Mouse (Mus musculus): ENCODE results near the gene Med21. TPM values are rescaled to one million over a fixed set of nuclear protein-coding genes. Genes with fewer than 3 reads are reported as not detected.

The Med21 gene
- polyA plus RNA-seq (2015; fragmentation: Nextera tagmentation; extraction: Ambion mirVana), result 144 and 153 TPM in 2 replicates

GRCm38 (mm10) chr6:146642276-146643183 is at the start of gene Med21, which contains the start of gene Tm7sf3:
TSS of gene Med21 (plus strand) at chr6:146642547.
TSS of gene Tm7sf3 (minus strand) at chr6:146642824.
- H3K4me3 ChIP-seq (replicated peaks; ENCODE audit: low read depth, low read length), result peak within 1 kb of the TSS; percentile 86
- TF ChIP-seq CTCF (IDR thresholded peaks at IDR 0.05; ENCODE audit: low read depth), result peak; percentile 35; the same call in 1 of the 2 replicates
- H3K4me1 ChIP-seq (replicated peaks; ENCODE audit: insufficient read depth, low read length), result peaks cover 3% of the 10 kb centered on the region; the same call in 1 of the 2 replicates
- no peaks in the 10 kb centered on the region for H3K27me3 ChIP-seq (ENCODE audit: insufficient read depth, low read length)
- peak within 1 kb of the TSS; percentile 94 for H3K9ac ChIP-seq (ENCODE audit: low read depth, low read length)
- H3K27ac ChIP-seq, result peak within 1 kb of the TSS; percentile 96
- ATAC-seq (replicated peaks; ENCODE audit: low FRiP score, low read depth), result peak; percentile 95
- H3K4me2 ChIP-seq (ENCODE audit: low read length), result peak within 1 kb of the TSS; percentile 85
- no peaks in the 10 kb centered on the region for H3K9me3 ChIP-seq (replicated peaks; ENCODE audit: low read length)
- DNase-seq (ENCODE audit: low spot score), result peak; percentile 99
- WGBS, result 1% methylated on average over 58 of the region's 60 CpGs
- H3K36me3 ChIP-seq (ENCODE audit: insufficient read depth, low read length), result no peaks in the 10 kb centered on the region

- Histone ChIP-seq H3K9me3 (replicated peaks; ENCODE audit: low read length) (no peaks in the 10 kb centered on the region), H3K27ac (no peak overlapping the region), H3K4me3 (replicated peaks; ENCODE audit: low read depth, low read length) (no peak overlapping the region), H3K4me1 (replicated peaks; ENCODE audit: insufficient read depth, low read length) (no peaks in the 10 kb centered on the region), H3K36me3 (ENCODE audit: insufficient read depth, low read length) (peaks cover 44% of the 10 kb centered on the region), H3K9ac (ENCODE audit: low read depth, low read length) (no peak overlapping the region), H3K27me3 (ENCODE audit: insufficient read depth, low read length) (no peaks in the 10 kb centered on the region), H3K4me2 (ENCODE audit: low read length) (no peak overlapping the region)
- WGBS, result 76% methylated on average over 4 of the region's 4 CpGs
- TF ChIP-seq CTCF (IDR thresholded peaks at IDR 0.05; ENCODE audit: low read depth), result no peak
- ATAC-seq (replicated peaks; ENCODE audit: low FRiP score, low read depth) (no peak), DNase-seq (ENCODE audit: low spot score) (no peak)
These were observed 39.7 kb upstream of the Med21 start for GRCm38 (mm10) chr6:146602601-146603000.

GRCm38 (mm10) chr6:146603651-146604050 is 38.7 kb upstream of the Med21 start:
- DNase-seq (ENCODE audit: low spot score) (peak; percentile 54), ATAC-seq (replicated peaks; ENCODE audit: low FRiP score, low read depth) (peak; percentile 40; the same call in 1 of the 2 replicates)

GRCm38 (mm10) chr6:146611385-146611784 is 31.0 kb upstream of the Med21 start:
- TF ChIP-seq CTCF (IDR thresholded peaks at IDR 0.05; ENCODE audit: low read depth), result no peak
- no peaks in the 10 kb centered on the region for H3K9me3 ChIP-seq (replicated peaks; ENCODE audit: low read length)
- H3K9ac ChIP-seq (ENCODE audit: low read depth, low read length), result no peak overlapping the region
- ATAC-seq (replicated peaks; ENCODE audit: low FRiP score, low read depth) (no peak), DNase-seq (ENCODE audit: low spot score) (no peak)
- H3K4me2 ChIP-seq (ENCODE audit: low read length), result no peak overlapping the region
- H3K27ac ChIP-seq, result no peak overlapping the region
- H3K4me1 ChIP-seq (replicated peaks; ENCODE audit: insufficient read depth, low read length), result no peaks in the 10 kb centered on the region
- no peak overlapping the region for H3K4me3 ChIP-seq (replicated peaks; ENCODE audit: low read depth, low read length)
- peaks cover 25% of the 10 kb centered on the region for H3K36me3 ChIP-seq (ENCODE audit: insufficient read depth, low read length)
- 71% methylated on average over 6 of the region's 6 CpGs for WGBS
- no peaks in the 10 kb centered on the region for H3K27me3 ChIP-seq (ENCODE audit: insufficient read depth, low read length)

More at GRCm38 (mm10) chr6:146603651-146604050, 38.7 kb upstream of the Med21 start:
- Histone ChIP-seq H3K4me2 (ENCODE audit: low read length) (no peak overlapping the region), H3K4me3 (replicated peaks; ENCODE audit: low read depth, low read length) (no peak overlapping the region), H3K36me3 (ENCODE audit: insufficient read depth, low read length) (peaks cover 45% of the 10 kb centered on the region), H3K4me1 (replicated peaks; ENCODE audit: insufficient read depth, low read length) (no peaks in the 10 kb centered on the region), H3K27me3 (ENCODE audit: insufficient read depth, low read length) (no peaks in the 10 kb centered on the region), H3K27ac (no peak overlapping the region), H3K9ac (ENCODE audit: low read depth, low read length) (no peak overlapping the region), H3K9me3 (replicated peaks; ENCODE audit: low read length) (no peaks in the 10 kb centered on the region)
- WGBS, result 32% methylated on average over 10 of the region's 10 CpGs
- TF ChIP-seq CTCF (IDR thresholded peaks at IDR 0.05; ENCODE audit: low read depth), result no peak

- Histone ChIP-seq H3K4me3 (replicated peaks; ENCODE audit: low read depth, low read length) (no peak overlapping the region), H3K27me3 (ENCODE audit: insufficient read depth, low read length) (no peaks in the 10 kb centered on the region), H3K9me3 (replicated peaks; ENCODE audit: low read length) (no peaks in the 10 kb centered on the region), H3K27ac (no peak overlapping the region), H3K4me1 (replicated peaks; ENCODE audit: insufficient read depth, low read length) (no peaks in the 10 kb centered on the region), H3K9ac (ENCODE audit: low read depth, low read length) (no peak overlapping the region), H3K4me2 (ENCODE audit: low read length) (no peak overlapping the region), H3K36me3 (ENCODE audit: insufficient read depth, low read length) (peaks cover 29% of the 10 kb centered on the region)
- DNase-seq (ENCODE audit: low spot score) (no peak), ATAC-seq (replicated peaks; ENCODE audit: low FRiP score, low read depth) (no peak)
- no peak for TF ChIP-seq CTCF (IDR thresholded peaks at IDR 0.05; ENCODE audit: low read depth)
- 89% methylated on average over 7 of the region's 7 CpGs for WGBS
These were observed 30.4 kb upstream of the Med21 start for GRCm38 (mm10) chr6:146611897-146612296.

- no peak for TF ChIP-seq CTCF (IDR thresholded peaks at IDR 0.05; ENCODE audit: low read depth)
- no peak for ATAC-seq (replicated peaks; ENCODE audit: low FRiP score, low read depth)
- no peak for DNase-seq (ENCODE audit: low spot score)
- 82% methylated on average over 5 of the region's 5 CpGs for WGBS
- no peak overlapping the region for H3K4me3 ChIP-seq (replicated peaks; ENCODE audit: low read depth, low read length)
- no peaks in the 10 kb centered on the region for H3K9me3 ChIP-seq (replicated peaks; ENCODE audit: low read length)
- no peak overlapping the region for H3K4me2 ChIP-seq (ENCODE audit: low read length)
- H3K27me3 ChIP-seq (ENCODE audit: insufficient read depth, low read length), result no peaks in the 10 kb centered on the region
- H3K4me1 ChIP-seq (replicated peaks; ENCODE audit: insufficient read depth, low read length), result no peaks in the 10 kb centered on the region
- H3K9ac ChIP-seq (ENCODE audit: low read depth, low read length), result no peak overlapping the region
- no peak overlapping the region for H3K27ac ChIP-seq
- H3K36me3 ChIP-seq (ENCODE audit: insufficient read depth, low read length), result peaks cover 33% of the 10 kb centered on the region
These were observed 29.6 kb upstream of the Med21 start for GRCm38 (mm10) chr6:146612736-146613135.
